Mouse (Mus musculus) neural tube, embryonic 11.5 days (tissue): ENCODE results near the gene Il21r. TPM values are rescaled to one million over a fixed set of nuclear protein-coding genes. Genes with fewer than 3 reads are reported as not detected.

Source experiments
- ATAC-seq: fragments of 200-750 bp; cut with Nextera tagmentation; 2 replicates; pipeline ENCODE4 v1.8.0; 2017; ENCODE audit warnings: moderate number of reproducible peaks, mild to moderate bottlenecking, moderate TSS enrichment, moderate library complexity; ENCODE audit not compliant: insufficient read depth, low FRiP score, low TSS enrichment
- DNase-seq: peaks from one replicate; pipeline ENCODE4 v3.0.0-alpha.2; 2015; ENCODE audit warnings: low spot score
- H3K27ac ChIP-seq: fragments of 300-500 bp; sonication (generic); 2 replicates; pipeline ENCODE4 v1.5.1; 2014; ENCODE audit warnings: low read depth, mild to moderate bottlenecking, low read length
- H3K27me3 ChIP-seq: fragments of 300-500 bp; sonication (generic); 2 replicates; pipeline ENCODE4 v1.6.1; 2014; ENCODE audit warnings: mild to moderate bottlenecking, low read length, mixed read lengths; ENCODE audit not compliant: control insufficient read depth, insufficient read depth
- H3K36me3 ChIP-seq: fragments of 300-500 bp; sonication (generic); 2 replicates; pipeline ENCODE4 v1.6.1; 2014; ENCODE audit warnings: mild to moderate bottlenecking, low read length, moderate library complexity, mixed read lengths; ENCODE audit not compliant: control insufficient read depth, insufficient read depth
- H3K4me1 ChIP-seq: fragments of 300-500 bp; sonication (generic); 2 replicates; pipeline ENCODE4 v1.6.1; 2014; ENCODE audit warnings: low read length, mixed read lengths; ENCODE audit not compliant: control insufficient read depth, insufficient read depth
- H3K4me2 ChIP-seq: fragments of 300-500 bp; sonication (generic); 2 replicates; pipeline ENCODE4 v1.6.1; 2014; ENCODE audit warnings: low read depth, mild to moderate bottlenecking, moderate library complexity
- H3K4me3 ChIP-seq: fragments of 300-500 bp; sonication (generic); 2 replicates; pipeline ENCODE4 v1.5.1; 2014; ENCODE audit warnings: low read depth, low read length
- H3K9ac ChIP-seq: fragments of 300-500 bp; sonication (generic); 2 replicates; pipeline ENCODE4 v1.6.1; 2014; ENCODE audit warnings: mild to moderate bottlenecking, low read length
- H3K9me3 ChIP-seq: fragments of 300-500 bp; sonication (generic); 2 replicates; pipeline ENCODE4 v1.6.1; 2016; ENCODE audit warnings: low read length; ENCODE audit not compliant: control insufficient read depth
- WGBS: fragments of 180-500 bp; shearing (Covaris S2); extraction: QIAGEN DNeasy Blood & Tissue Kit; methylation state at CpG from one replicate; pipeline ENCODE4 v1.1.7; 2014; 5-methylcytosine and 5-hydroxymethylcytosine counted together
- polyA plus RNA-seq: library from polyadenylated mRNA; unstranded; fragments of >200 nt; fragmentation: Nextera tagmentation; extraction: Ambion mirVana; gene quantifications from 2 replicates; pipeline ENCODE4 v1.2.1, GENCODE M21; 2014

Il21r gene
- polyA plus RNA-seq, 1 experiment from 2014 or later, result 0.25 TPM

DNA sequence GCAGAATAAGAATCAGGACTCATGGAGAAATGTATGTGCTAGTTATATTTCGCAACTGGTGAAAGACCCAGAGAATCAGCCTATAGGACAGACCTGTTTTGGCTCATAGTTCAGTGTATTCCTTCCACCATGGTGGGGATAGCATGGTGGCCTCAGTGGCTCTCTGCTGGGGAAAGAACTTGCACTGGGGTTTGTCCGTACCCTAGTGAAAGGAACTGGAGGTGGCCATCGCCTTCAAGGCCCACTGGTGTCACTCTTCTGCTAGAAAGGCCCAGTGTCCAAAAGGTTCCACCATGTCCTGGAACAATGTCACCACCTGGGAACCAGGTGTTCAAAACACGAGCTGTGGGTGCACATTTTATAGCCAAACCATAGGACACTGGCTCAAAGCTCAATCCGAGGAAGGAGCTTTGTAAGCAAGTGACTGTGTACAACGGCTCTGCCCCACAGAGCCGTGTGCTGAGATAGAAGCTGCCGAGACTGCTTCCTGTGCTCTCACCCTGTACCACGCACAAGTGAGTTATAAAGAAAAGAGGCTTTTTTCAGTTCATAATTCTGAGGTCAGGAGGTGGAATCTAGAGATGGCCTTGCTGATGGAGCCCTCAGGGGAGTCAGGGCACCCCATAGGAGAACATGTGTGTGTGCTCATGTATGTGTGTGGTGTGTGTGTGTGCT lies 23.5 kb upstream of the Il21r start:
- H3K27me3 ChIP-seq, result no peaks in the 10 kb centered on the region
- no peaks in the 10 kb centered on the region for H3K4me1 ChIP-seq
- H3K36me3 ChIP-seq, result no peaks in the 10 kb centered on the region
- no peak overlapping the region for H3K9ac ChIP-seq
- no peak overlapping the region for H3K27ac ChIP-seq
- no peaks in the 10 kb centered on the region for H3K9me3 ChIP-seq
- ATAC-seq (no peak), DNase-seq (no peak)
- H3K4me3 ChIP-seq, result no peak overlapping the region
- WGBS, result 83% methylated on average over 9 of the region's 9 CpGs
- no peak overlapping the region for H3K4me2 ChIP-seq

DNA sequence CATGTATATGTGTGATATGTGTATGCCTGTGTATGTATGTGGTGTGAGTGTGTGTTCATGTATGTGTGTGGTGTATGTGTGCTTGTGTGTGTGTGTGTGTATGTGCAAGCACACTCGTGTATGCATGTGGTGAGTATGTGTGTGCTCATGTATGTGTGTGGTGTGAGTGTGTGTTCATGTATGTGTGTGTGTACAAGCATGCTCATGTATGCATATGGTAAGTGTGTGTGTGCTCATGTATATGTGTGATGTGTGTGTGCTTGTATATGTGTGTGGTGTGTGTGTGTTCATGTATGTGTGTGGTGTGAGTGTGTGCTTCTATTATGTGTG lies 23.0 kb upstream of the Il21r start:
- ATAC-seq (no peak), DNase-seq (no peak)
- H3K4me3 ChIP-seq, result no peak overlapping the region
- no peak overlapping the region for H3K9ac ChIP-seq
- H3K4me2 ChIP-seq, result no peak overlapping the region
- H3K4me1 ChIP-seq, result no peaks in the 10 kb centered on the region
- H3K36me3 ChIP-seq, result no peaks in the 10 kb centered on the region
- H3K27me3 ChIP-seq, result no peaks in the 10 kb centered on the region
- H3K27ac ChIP-seq, result no peak overlapping the region
- H3K9me3 ChIP-seq, result no peaks in the 10 kb centered on the region
- WGBS, result 86% methylated on average over 1 of the region's 1 CpGs

DNA sequence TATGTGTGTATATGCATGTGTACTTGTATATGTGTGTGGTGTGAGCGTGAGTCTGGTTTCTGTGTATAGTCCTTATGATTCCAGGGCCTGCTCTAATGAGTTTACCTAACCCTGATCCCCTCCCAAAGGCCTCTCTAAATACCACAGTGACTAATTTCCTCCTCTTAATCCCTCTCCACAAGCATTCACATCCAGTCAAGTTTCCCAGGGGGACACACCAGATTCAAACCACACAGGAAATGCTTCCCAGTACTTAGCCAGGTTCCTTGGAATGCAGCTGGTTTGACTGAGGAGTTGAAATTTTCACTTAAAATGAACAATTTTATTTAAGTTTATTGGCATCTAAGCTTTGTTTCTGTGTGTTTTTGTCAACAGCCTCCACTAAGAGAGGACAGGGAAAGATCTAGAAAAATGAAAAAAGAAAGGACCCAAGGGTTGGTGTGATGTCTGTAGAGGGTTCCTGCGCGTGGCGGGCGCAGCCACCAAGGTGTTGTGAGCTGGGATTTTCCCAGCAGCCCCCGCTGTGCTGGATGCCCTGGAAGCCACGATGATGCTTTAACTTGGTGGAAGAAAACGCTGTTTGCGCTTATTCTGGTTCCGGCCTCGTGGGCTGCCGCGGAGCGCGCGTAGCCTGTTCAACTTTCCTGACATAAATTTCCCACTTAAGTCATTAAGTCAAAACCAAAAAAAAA lies 22.5 kb upstream of the Il21r start:
- H3K4me3 ChIP-seq, result peak overlapping the region; percentile 29
- peak overlapping the region; percentile 76 for H3K4me2 ChIP-seq
- no peaks in the 10 kb centered on the region for H3K36me3 ChIP-seq
- H3K9me3 ChIP-seq, result no peaks in the 10 kb centered on the region
- DNase-seq (no peak), ATAC-seq (no peak)
- peak overlapping the region; percentile 47 for H3K9ac ChIP-seq
- no peaks in the 10 kb centered on the region for H3K27me3 ChIP-seq
- no peaks in the 10 kb centered on the region for H3K4me1 ChIP-seq
- WGBS, result 10% methylated on average over 16 of the region's 16 CpGs
- no peak overlapping the region for H3K27ac ChIP-seq

DNA sequence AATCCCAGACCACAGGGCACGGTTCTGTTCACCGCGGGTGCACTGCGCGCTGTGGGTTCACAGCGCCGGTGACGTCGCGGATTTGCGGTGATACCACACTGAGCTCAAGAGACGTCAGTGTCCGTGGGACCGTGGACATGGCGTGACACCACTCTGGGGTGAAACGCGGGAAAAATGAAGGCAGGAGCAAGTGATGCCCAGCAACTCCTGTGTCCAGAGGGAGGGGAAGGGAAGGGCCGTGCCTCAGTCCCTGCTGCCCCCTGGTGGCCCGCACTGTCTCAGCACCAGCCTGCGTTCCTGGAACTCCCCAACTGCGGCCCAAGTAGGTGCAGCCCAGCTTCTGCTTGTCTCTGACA lies 21.9 kb upstream of the Il21r start:
- DNase-seq (peak; percentile 88), ATAC-seq (peak; percentile 82)
- no peaks in the 10 kb centered on the region for H3K36me3 ChIP-seq
- H3K4me3 ChIP-seq, result peak overlapping the region; percentile 29
- no peaks in the 10 kb centered on the region for H3K9me3 ChIP-seq
- WGBS, result 3% methylated on average over 21 of the region's 21 CpGs
- H3K4me1 ChIP-seq, result no peaks in the 10 kb centered on the region
- peak overlapping the region; percentile 47 for H3K9ac ChIP-seq
- peak overlapping the region; percentile 76 for H3K4me2 ChIP-seq
- no peak overlapping the region for H3K27ac ChIP-seq
- no peaks in the 10 kb centered on the region for H3K27me3 ChIP-seq

DNA sequence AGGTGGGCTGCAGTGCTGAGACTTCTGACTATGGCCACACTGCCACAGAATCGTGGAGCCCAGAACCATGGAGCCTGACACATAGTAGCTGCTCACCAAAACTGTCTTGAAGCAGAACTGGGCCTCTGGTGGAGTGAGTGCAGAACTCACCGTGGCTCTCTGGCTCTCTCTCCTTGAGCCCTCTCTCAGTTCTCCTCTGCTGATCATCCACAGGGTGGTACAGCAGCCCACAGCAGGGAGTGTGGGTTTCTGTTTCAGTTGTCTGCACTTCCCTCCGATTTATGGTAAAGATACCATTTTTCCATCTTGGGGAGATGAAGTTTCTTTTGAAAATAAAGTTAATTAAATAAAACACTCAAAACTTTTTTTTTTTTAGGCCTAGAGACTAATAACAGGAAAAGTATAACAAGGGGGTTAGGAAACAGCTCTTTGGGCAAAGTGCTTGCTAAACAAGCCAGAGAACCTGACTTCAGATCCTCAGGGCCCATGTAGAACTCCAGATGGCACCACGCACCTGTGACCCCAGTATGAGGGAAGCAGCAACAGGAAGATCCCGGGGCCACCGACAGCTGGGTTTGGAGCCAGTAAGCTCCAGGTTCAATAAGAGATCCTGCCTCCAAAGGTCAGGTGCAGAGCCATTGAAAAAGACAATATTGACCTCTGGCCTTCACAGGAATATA lies 19.8 kb upstream of the Il21r start:
- no peak overlapping the region for H3K9ac ChIP-seq
- H3K9me3 ChIP-seq, result no peaks in the 10 kb centered on the region
- H3K27ac ChIP-seq, result no peak overlapping the region
- WGBS, result 78% methylated on average over 6 of the region's 6 CpGs
- H3K4me3 ChIP-seq, result no peak overlapping the region
- no peaks in the 10 kb centered on the region for H3K4me1 ChIP-seq
- H3K27me3 ChIP-seq, result no peaks in the 10 kb centered on the region
- ATAC-seq (no peak), DNase-seq (no peak)
- no peak overlapping the region for H3K4me2 ChIP-seq
- H3K36me3 ChIP-seq, result no peaks in the 10 kb centered on the region

DNA sequence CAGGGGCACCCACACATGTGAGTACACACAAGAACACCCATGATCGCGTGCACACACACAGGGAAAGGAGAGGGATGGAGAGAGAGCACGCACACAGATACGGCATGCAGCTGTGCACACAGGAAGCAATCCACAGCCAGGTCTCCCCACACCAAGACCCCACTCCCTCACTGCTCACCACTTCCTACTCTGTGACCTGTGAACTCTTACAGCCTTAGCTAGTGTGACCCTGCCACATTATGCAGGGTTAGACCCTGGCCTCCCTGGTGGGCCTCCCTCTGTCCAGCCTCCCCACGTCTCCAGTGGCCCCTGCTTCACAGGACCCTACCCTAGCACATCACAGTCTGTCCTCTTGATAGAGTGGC lies 19.2 kb upstream of the Il21r start:
- DNase-seq (no peak), ATAC-seq (no peak)
- no peaks in the 10 kb centered on the region for H3K27me3 ChIP-seq
- no peak overlapping the region for H3K9ac ChIP-seq
- no peak overlapping the region for H3K27ac ChIP-seq
- no peaks in the 10 kb centered on the region for H3K9me3 ChIP-seq
- H3K4me3 ChIP-seq, result no peak overlapping the region
- WGBS, result 87% methylated on average over 5 of the region's 5 CpGs
- no peak overlapping the region for H3K4me2 ChIP-seq
- H3K4me1 ChIP-seq, result no peaks in the 10 kb centered on the region
- H3K36me3 ChIP-seq, result no peaks in the 10 kb centered on the region

DNA sequence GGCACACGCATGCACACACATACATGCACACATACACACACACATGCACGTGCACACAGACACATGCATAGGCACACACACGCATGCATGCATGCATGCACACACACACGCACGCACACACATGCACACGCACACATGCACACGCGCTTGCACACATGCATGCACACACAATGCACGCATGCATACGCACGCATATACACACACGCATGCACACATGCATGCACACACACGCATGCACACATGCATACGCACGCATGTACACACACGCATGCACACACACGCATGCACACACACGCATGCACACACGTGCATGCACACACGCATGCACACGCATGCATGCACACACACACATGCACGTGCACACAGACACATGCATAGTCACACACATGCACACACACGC lies 16.9 kb upstream of the Il21r start:
- Histone ChIP-seq H3K9me3 (no peaks in the 10 kb centered on the region), H3K27ac (no peak overlapping the region), H3K4me1 (no peaks in the 10 kb centered on the region), H3K36me3 (no peaks in the 10 kb centered on the region), H3K4me2 (no peak overlapping the region), H3K4me3 (no peak overlapping the region), H3K9ac (no peak overlapping the region), H3K27me3 (no peaks in the 10 kb centered on the region)
- 96% methylated on average over 23 of the region's 23 CpGs for WGBS
- DNase-seq, result no peak
- ATAC-seq, result no peak

DNA sequence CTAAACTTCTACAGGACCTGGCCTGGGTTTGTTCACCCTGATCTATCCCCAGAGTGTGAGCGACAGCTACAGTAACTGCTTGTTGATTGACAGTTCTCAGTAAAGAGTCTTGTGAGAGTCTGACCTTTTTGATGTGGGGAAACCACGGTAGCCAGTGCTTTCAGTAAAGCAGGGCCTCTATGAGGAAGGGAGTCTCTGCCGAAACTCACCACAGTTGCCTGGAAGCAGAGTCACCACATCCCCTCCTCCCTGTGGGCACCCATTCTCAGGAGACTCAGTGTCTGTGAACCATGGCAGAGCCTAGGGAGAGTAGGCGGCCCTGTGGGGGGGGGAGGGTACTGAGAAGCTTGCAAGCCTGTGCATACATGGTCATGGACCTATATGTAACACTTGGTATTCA lies 14.5 kb upstream of the Il21r start:
- H3K27me3 ChIP-seq, result no peaks in the 10 kb centered on the region
- no peaks in the 10 kb centered on the region for H3K36me3 ChIP-seq
- no peak overlapping the region for H3K9ac ChIP-seq
- 80% methylated on average over 4 of the region's 4 CpGs for WGBS
- no peaks in the 10 kb centered on the region for H3K4me1 ChIP-seq
- ATAC-seq (no peak), DNase-seq (no peak)
- H3K4me2 ChIP-seq, result no peak overlapping the region
- H3K27ac ChIP-seq, result no peak overlapping the region
- H3K9me3 ChIP-seq, result no peaks in the 10 kb centered on the region
- H3K4me3 ChIP-seq, result no peak overlapping the region

DNA sequence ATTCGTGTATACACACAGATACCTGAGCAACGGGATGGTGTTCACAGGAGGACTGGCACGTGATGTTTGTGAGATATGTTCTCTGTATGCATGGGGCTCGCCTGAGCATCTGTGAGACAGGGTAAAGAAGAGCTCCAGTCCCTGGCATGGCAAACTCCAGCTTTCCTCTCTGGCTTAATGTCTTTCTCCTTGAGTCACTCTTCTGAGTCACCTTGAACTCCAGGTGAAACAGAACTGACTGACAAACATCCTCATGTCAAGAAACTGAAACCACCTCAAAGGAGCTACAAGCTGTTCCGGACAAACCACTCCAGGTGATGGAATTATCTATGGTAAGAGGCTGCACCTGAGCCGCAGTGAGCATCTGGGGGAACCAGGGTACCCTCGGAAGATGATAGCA lies 13.3 kb upstream of the Il21r start:
- WGBS, result 86% methylated on average over 7 of the region's 7 CpGs
- ATAC-seq, result no peak

More for the DNA sequence above, 13.3 kb upstream of the Il21r start:
- H3K4me2 ChIP-seq, result no peak overlapping the region
- no peak overlapping the region for H3K9ac ChIP-seq
- no peak overlapping the region for H3K4me3 ChIP-seq
- no peaks in the 10 kb centered on the region for H3K27me3 ChIP-seq
- no peaks in the 10 kb centered on the region for H3K9me3 ChIP-seq
- no peak overlapping the region for H3K27ac ChIP-seq
- DNase-seq, result no peak
- no peaks in the 10 kb centered on the region for H3K4me1 ChIP-seq
- no peaks in the 10 kb centered on the region for H3K36me3 ChIP-seq
